Mouse (Mus musculus) testis, adult 2 months (tissue): ENCODE data around the gene Mc3r. TPM values are rescaled to one million over a fixed set of nuclear protein-coding genes. Genes with fewer than 3 reads are reported as not detected.

Source experiments
- H3K27ac ChIP-seq: fragments of 200-500 bp; 2 replicates; pipeline ENCODE4 v1.5.1; 2012; ENCODE audit warnings: low read depth, low read length; ENCODE audit not compliant: control insufficient read depth, insufficient read depth
- H3K27me3 ChIP-seq: fragments of 200-500 bp; 2 replicates; pipeline ENCODE4 v1.6.1; 2012; ENCODE audit warnings: mild to moderate bottlenecking, low read length, moderate library complexity; ENCODE audit not compliant: control insufficient read depth, insufficient read depth
- H3K36me3 ChIP-seq: fragments of 200-500 bp; 2 replicates; pipeline ENCODE4 v1.6.1; 2012; ENCODE audit warnings: mild to moderate bottlenecking, low read length; ENCODE audit not compliant: control insufficient read depth, insufficient read depth
- H3K4me1 ChIP-seq: fragments of 200-500 bp; 2 replicates; pipeline ENCODE4 v1.6.1; 2012; ENCODE audit warnings: low read length; ENCODE audit not compliant: control insufficient read depth, insufficient read depth
- H3K4me3 ChIP-seq: fragments of 200-500 bp; 2 replicates; pipeline ENCODE4 v1.5.1; 2012; ENCODE audit warnings: low read depth, mild to moderate bottlenecking, low read length, moderate library complexity, mixed read lengths; ENCODE audit not compliant: control insufficient read depth
- CTCF ChIP-seq: fragments of 200-500 bp; IDR thresholded peaks from 2 replicates; pipeline ENCODE4 v1.5.1; 2012; ENCODE audit warnings: low read depth, mild to moderate bottlenecking, inconsistent platforms, low read length, moderate library complexity; ENCODE audit not compliant: control insufficient read depth, insufficient read depth, insufficient replicate concordance
- POLR2A ChIP-seq: fragments of 200-500 bp; IDR thresholded peaks from 2 replicates; pipeline ENCODE4 v1.6.1; 2012; ENCODE audit warnings: low read depth, mild to moderate bottlenecking, inconsistent platforms, low read length, moderate library complexity; ENCODE audit not compliant: control insufficient read depth
- polyA plus RNA-seq: library from polyadenylated mRNA; depleted of rRNA; stranded (reverse); fragments of >200 nt; gene quantifications from 2 replicates; pipeline ENCODE4 v1.2.3, GENCODE M21; 2012

The Mc3r gene
- polyA plus RNA-seq, 1 experiment, result not detected

DNA sequence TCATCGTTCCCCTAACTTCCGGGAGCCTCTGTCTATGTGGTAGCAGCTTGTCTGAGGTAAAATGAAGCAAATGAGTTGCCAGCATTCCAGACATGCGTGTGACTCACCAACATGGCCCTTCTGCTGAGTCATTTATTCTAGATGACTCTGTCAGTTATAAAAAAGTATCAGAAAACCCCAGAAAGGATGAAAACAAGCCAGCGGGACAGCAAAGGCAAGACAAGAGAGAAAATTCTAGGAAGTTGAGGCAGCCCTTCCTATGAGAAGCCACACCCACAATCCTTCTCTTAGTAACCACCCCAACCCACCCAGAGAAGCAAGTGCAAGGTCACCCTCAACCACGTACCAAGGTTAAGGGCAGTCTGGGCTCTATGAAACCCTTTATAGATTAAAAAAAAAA, 8.7 kb downstream of the Mc3r start:
- TF ChIP-seq POLR2A, result no peak
- TF ChIP-seq CTCF, result no peak
- H3K4me3 ChIP-seq, result no peak overlapping the region
- H3K4me1 ChIP-seq, result no peaks in the 10 kb centered on the region
- no peaks in the 10 kb centered on the region for H3K27me3 ChIP-seq
- no peak overlapping the region for H3K27ac ChIP-seq
- no peaks in the 10 kb centered on the region for H3K36me3 ChIP-seq

DNA sequence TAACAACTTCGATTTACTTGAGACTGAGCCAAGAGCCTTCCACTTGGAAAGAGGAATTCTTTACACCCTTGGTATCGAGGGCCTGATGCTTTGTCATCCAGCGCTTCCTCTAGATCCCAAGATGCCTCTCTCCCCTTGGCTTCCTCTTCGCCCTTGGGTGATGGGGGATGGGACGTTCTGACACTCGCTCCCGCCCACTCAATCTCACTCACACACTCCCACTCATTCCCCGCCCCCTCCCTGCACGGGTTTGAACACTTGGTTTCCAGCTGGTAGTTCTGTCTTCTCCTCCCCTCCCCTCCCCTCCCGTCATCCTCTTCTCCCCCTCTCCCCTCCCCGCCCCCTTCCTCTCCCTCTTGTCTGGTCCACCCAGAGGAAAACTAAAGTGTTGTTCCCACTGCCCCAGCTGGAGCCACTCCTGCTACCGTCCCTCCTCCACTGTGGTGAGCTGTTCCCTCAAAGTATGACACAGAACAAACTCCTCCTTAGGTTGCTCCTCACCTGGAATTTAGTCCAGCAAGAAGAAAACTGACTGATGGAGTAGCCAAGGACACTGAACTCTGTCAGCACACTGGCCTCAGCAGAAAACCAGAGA, 9.3 kb downstream of the Mc3r start:
- Histone ChIP-seq H3K4me3 (no peak overlapping the region), H3K27me3 (no peaks in the 10 kb centered on the region), H3K36me3 (no peaks in the 10 kb centered on the region), H3K4me1 (no peaks in the 10 kb centered on the region), H3K27ac (no peak overlapping the region)
- TF ChIP-seq POLR2A (no peak), CTCF (no peak)

DNA sequence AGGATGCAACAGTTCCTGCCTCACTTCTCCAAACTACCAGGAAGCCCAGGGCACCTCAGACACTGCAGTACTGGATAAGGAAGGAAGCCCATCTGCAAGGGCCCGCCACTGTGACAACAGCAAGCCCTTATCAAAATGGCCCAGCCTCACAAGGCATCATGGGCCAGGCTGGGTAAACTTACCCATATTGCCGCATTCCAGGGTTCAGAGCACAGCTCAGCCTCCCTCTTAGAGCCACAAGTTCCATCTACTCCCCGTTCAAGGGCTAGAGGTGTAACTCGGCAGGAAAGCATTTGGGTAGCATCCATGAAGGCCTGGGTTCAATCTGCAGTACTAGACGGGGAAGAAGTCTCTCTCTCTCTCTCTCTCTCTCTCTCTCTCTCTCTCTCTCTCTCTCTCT, 11.8 kb downstream of the Mc3r start:
- Histone ChIP-seq H3K4me3 (no peak overlapping the region), H3K36me3 (no peaks in the 10 kb centered on the region), H3K4me1 (no peaks in the 10 kb centered on the region), H3K27me3 (no peaks in the 10 kb centered on the region), H3K27ac (no peak overlapping the region)
- TF ChIP-seq POLR2A, result no peak
- TF ChIP-seq CTCF, result no peak

DNA sequence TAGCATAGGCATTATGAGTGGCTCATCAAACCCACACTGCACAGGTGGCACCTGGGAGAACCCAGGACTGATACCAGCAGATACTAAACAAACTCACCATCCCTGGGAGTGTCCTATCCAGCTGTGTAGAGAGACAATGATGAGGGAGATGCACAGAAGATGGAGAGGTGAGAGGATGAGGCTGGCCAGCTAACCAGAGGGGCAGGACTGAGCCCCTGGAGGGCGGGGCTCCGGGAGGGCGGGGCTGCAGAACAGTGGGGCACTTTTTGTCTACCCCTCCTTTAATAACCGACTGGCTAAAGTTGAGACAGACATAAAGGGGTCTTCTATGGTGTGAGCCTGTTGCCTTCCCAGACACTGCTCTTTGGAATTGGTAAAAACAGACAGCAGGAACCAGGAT, 13.1 kb downstream of the Mc3r start:
- Histone ChIP-seq H3K36me3 (no peaks in the 10 kb centered on the region), H3K4me1 (no peaks in the 10 kb centered on the region), H3K27me3 (no peaks in the 10 kb centered on the region), H3K4me3 (no peak overlapping the region), H3K27ac (no peak overlapping the region)
- no peak for TF ChIP-seq POLR2A
- TF ChIP-seq CTCF, result no peak

DNA sequence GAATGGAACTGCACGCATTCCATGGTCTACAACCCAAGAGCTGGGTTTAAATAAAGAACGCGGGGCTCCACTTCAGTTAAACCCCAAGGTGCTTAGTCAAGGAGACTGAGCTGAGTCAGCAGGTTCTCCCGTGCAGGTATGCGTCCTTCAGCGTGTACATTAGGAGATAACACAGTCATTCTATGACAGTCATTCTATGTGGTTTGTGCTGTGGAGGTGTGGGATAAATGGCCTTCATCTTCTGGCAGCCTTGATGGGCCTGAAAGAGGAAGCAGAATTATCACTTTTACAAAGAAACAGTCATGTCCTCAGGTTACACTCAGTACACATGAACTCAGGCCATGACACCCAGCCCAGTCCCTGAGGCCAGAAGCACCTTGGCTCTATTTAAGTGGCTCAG, 14.9 kb downstream of the Mc3r start:
- Histone ChIP-seq H3K4me1 (no peaks in the 10 kb centered on the region), H3K4me3 (no peak overlapping the region), H3K27ac (no peak overlapping the region), H3K36me3 (no peaks in the 10 kb centered on the region), H3K27me3 (no peaks in the 10 kb centered on the region)
- TF ChIP-seq POLR2A (no peak), CTCF (no peak)

DNA sequence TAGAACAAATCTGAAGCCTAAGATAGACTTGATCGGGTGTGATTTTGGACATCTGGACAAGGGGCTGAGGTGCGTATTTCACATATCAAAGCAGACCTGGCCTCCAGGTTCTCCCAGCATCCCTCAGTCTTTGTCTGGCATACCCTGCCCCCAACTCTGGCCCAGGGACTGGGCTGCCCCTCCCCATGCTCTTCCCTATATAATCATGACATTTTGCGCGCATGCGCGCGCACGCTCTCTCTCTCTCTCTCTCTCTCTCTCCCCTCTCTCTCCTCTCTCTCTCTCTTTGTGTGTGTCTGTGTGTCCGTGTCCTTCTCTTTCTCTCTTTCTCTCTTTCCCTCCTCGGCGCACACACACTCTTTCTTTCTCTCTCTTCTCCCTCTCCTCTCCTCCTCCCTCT, 21.6 kb downstream of the Mc3r start:
- TF ChIP-seq CTCF (no peak), POLR2A (no peak)
- H3K4me1 ChIP-seq, result no peaks in the 10 kb centered on the region
- H3K27me3 ChIP-seq, result no peaks in the 10 kb centered on the region
- H3K36me3 ChIP-seq, result no peaks in the 10 kb centered on the region
- no peak overlapping the region for H3K27ac ChIP-seq
- H3K4me3 ChIP-seq, result no peak overlapping the region

DNA sequence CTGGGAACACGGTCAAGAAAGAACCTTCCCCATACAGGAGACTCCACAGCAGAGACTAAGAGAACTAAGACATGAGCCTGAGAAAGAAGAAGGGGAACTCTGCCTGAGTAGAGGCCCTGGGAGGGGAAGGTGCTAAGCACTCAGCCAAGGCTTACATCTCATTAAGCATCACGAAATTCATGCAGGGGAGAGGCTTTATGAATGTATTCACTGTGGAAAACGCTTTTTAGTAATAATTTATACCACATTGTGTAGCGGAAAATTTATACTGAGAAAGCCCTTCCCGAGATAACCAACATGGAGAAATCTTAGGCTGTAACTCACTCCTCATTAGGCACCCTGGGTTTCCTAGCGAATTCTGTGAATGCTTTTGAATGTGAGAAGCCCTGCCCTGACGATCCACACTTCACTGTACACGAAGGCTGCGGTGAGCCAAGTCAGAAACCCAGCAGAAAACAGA, 22.2 kb downstream of the Mc3r start:
- H3K4me1 ChIP-seq, result no peaks in the 10 kb centered on the region
- no peak overlapping the region for H3K4me3 ChIP-seq
- no peaks in the 10 kb centered on the region for H3K36me3 ChIP-seq
- H3K27me3 ChIP-seq, result no peaks in the 10 kb centered on the region
- TF ChIP-seq POLR2A (no peak), CTCF (no peak)
- H3K27ac ChIP-seq, result no peak overlapping the region
